In genomic region chr1:76010212-76010800, GRCm38 (mm10) we compare ENCODE assay signal across 16 mouse cellular contexts.
DNase-seq lines count a peak whose midpoint lies in the region; ATAC-seq lines count a peak whose summit lies in the region.
"Had no signal": no experiment of that assay in that cellular context is flagged by ENCODE, and none has a peak within 500 bp of the region (broad histone marks: within the 10 kb centered on the region; RNA-seq: fewer than 3 reads in every experiment).

No protein-coding gene starts in this region.

- intact Hi-C loops in gastrocnemius, postnatal 14 days (cut with DNase I; ENCODE audit: low total_unique reads) = no loop called here
- intact Hi-C loops in gastrocnemius, postnatal 36 days (cut with DNase I) = no loop called here

- H3K4me1 ChIP-seq in kidney, embryonic 16.5 days (ENCODE audit: insufficient read depth, low read length) = no peaks in the 10 kb centered on the region
- H3K4me1 ChIP-seq: hindbrain, embryonic 12.5 days had no signal

- H3K9me3 ChIP-seq in kidney, embryonic 16.5 days (ENCODE audit: low read length) = 0 out of 2 replicates have a peak, but pooled peaks cover 4% of the 10 kb centered on the region
- H3K9me3 ChIP-seq: hindbrain, embryonic 12.5 days; liver, embryonic 15.5 days had no signal

- no peak overlapping the region for H3K4me2 ChIP-seq in kidney, embryonic 16.5 days (replicated peaks; ENCODE audit: low read depth, low read length)
- H3K4me2 ChIP-seq: hindbrain, embryonic 12.5 days; liver, embryonic 15.5 days had no signal

- no peak overlapping the region for H3K27ac ChIP-seq in kidney, embryonic 16.5 days (ENCODE audit: low read length)
- H3K27ac ChIP-seq: hindbrain, embryonic 12.5 days; liver, embryonic 15.5 days had no signal

- no peaks in the 10 kb centered on the region for H3K27me3 ChIP-seq in kidney, embryonic 16.5 days (ENCODE audit: insufficient read depth, low read length)
- H3K27me3 ChIP-seq: hindbrain, embryonic 12.5 days; liver, embryonic 15.5 days; Patski had no signal

- no peak overlapping the region for H3K9ac ChIP-seq in kidney, embryonic 16.5 days (replicated peaks; ENCODE audit: low read length)
- H3K9ac ChIP-seq: hindbrain, embryonic 12.5 days; liver, embryonic 15.5 days had no signal

- no peak overlapping the region for H3K4me3 ChIP-seq in kidney, embryonic 16.5 days (ENCODE audit: low read length)
- H3K4me3 ChIP-seq: hindbrain, embryonic 12.5 days; liver, embryonic 15.5 days had no signal

- 64% methylated on average over 4 of the region's 4 CpGs for WGBS in kidney, embryonic 16.5 days

- no peak for ATAC-seq in kidney, embryonic 16.5 days (ENCODE audit: low FRiP score, low TSS enrichment)
- ATAC-seq: intestine, embryonic 16.5 days; midbrain, embryonic 16.5 days; Patski had no signal

- peak; percentile 10 for DNase-seq in gastrocnemius, postnatal 14 days
- DNase-seq in gastrocnemius, postnatal 36 days = no peak
- DNase-seq in kidney, postnatal 25 days = peak; percentile 16 to 62
- peak; percentile 62 to 63 for DNase-seq in heart, adult 9 months (ENCODE audit: low spot score in 2 of 2)
- peak; percentile 12 to 48 for DNase-seq in kidney, postnatal 36 days
- no peak for DNase-seq in cerebellum, adult 18-20 months
- no peak for DNase-seq in urinary bladder, postnatal 36 days (ENCODE audit: low spot score in 2 of 2)
- DNase-seq: cerebellum, adult 8-10 months; right cerebral cortex, postnatal 4 days; thymus, postnatal 14 days had no signal

- no peaks in the 10 kb centered on the region for H3K36me3 ChIP-seq in kidney, embryonic 16.5 days (ENCODE audit: insufficient read depth, low read length)
- H3K36me3 ChIP-seq: hindbrain, embryonic 12.5 days; liver, embryonic 15.5 days had no signal

Comparison
In these comparisons a context has a peak if more than half of its experiments do, and no peak if none do; other contexts are left out.
1. DNase-seq: peak in gastrocnemius, postnatal 14 days (single experiment), kidney, postnatal 25 days (2 of 2), heart, adult 9 months (2 of 2) and kidney, postnatal 36 days (2 of 2); none in gastrocnemius, postnatal 36 days (0 of 2), cerebellum, adult 18-20 months (0 of 2) and urinary bladder, postnatal 36 days (0 of 2).